Mouse (Mus musculus) brain, embryonic 18.5 days (tissue): Measurements from ENCODE around the gene Srebf1.

Source experiments
- DNase-seq: peaks from one replicate; pipeline ENCODE4 v3.0.0-alpha.2; 2012; ENCODE audit warnings: low read depth, low spot score

The Srebf1 gene

DNA sequence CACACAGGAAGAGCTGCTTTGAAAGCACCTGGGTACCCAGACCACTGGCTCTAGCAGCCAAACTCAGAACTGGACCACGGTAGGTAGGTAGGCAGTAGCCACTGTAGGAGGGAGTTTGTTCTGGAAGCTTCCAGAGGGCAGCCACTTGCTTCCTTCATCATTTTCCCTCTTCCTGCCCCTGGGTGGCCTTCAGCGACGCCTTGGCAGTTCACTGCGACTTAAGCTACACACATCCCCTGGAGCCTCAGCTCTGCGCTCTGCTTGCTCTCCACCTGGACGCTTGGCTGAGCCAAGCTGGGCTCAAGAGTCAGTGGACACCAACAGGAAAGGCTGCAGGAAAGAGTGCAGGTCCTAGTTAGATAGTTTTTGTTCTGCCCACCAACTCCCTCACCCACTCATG lies 44.4 kb downstream of the Srebf1 start:
- DNase-seq: no peak

DNA sequence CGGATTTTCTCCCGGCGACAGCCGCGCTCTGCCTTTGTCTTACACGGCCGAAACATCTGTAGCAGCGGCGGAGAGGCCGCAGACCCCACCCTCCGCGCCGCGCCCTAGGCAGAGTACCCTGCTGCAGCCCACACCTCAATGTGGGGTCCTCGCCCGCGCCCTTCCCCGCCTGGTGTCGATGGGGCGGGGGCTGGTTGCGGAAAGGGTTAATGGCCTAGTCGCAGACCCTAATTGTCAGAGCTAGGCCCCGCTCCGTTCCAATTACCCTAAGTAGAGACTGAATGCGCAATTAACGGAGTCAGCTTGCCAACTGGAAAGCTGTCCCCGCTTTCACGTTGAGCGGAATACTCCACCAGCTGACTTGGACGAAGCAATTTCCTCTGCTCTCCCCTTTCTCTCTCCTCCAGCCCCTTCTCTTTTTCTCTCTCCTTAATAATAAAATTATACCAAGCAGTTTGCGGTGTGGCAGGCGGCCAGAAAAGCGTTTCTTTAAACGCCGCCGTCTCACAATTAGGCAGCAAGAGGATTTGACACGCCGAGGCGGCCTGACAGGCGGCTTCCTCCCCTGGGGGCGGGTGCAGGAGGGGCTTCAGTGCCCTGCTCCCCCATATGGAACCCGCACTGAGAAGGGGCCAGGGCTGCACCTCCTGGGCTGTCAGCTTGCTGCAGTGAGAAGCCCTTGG lies 45.3 kb downstream of the Srebf1 start:
- peak; percentile 80 for DNase-seq

DNA sequence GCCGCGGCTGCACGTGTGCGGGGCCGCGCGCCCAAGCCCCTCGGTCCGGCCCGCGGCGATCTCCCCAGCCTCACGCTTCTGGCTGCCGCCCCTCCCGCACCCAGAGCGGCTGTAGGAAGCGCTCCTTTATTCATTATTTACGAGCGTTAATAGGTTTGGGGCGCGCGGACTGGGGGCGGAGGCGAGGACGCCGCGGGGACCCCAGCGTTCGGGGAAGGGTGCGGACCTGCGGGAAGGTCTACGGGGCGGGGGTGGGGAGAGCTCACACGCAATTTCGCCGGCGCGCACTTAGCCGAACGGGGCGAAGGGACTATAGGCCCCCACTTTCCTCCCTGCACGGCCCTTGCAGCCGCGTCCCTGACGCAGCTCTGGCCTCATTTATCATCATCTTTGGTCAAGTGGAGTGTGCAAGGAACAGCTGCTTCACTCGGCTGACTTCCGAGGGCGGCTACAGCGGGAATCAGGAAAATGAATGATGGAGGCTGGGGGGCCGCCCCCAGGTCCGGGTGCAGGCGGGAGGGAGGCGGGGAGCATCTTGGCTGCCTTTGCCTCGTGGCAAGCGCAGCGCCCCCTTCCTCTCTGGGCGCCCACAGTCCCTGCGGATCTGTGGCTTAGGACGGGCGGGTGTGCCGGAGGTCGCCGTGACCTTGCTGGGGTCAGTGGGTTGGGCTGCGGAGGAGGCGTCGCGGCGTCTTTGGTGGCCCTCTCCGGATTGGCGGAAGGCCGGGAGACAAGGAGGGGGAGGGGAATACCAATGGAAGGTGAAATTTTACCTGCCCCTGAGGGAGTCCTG lies 46.0 kb downstream of the Srebf1 start:
- DNase-seq: no peak

DNA sequence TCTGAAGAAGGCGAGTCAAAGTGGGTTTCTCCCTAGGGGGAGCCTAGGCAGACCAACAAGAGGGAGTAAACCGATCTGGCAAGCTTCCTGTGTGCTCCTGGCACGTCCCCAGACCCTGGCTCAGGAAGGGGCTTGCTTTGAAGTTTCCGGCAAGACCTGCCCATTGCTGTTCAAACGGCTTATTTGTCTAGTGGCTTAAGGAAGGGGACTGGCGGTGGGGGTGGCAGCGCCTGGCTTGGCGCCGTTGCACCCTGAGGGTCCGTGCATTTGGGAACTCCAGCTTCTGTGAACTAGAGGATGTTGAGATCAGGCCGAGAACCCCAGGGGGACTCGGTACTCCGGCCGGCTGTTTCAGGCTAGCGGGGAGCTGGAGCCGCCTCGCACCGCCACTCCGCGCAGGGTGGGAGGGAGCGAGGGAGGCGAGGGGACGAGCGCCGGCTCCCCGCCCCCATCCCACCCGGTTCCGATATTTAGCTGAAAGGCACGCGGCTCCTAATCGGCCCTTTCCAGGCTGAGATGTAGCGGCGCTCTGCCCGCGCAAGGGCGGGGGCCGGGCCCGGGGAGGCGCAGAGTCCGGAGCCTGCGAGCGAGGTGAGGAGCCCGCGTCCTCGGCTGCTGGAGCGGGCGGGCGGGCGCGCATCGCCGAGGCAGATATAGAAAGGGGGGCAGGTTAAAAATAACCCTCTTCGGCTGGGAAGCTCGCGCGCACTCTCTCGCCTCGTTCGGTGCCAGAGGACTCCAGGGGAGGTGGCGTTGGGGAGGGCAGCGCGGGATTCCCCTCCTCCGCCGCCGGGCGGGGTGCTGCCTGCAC lies 46.8 kb downstream of the Srebf1 start:
- no peak for DNase-seq

DNA sequence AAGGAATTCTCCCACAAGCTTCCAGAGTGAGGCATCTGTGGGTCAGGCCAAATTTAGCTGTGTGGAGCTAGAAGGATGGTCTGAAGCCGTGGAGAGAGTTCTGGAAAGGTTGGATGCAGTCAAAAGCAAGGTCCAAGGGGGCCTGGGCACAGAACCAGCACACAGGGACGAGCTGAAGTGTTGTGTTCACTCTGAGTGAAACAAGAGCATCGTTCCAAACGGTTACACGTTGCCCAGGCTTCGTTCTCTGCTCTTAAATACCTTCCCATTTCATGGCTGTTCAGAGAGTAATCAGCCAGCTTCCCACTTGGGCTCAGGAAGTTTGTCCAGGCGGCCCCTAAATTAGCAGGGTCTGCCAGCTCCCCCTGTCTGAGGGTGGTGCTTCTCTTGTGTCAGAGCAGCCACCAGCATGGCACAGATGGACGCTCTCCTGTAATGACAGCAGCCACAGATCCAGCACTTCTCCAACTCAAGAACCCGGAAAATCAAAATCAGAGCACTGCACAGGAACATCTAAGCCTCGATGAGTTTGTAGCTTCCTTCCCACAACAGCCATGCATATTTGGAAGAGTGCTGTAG lies 48.7 kb downstream of the Srebf1 start:
- DNase-seq: no peak

DNA sequence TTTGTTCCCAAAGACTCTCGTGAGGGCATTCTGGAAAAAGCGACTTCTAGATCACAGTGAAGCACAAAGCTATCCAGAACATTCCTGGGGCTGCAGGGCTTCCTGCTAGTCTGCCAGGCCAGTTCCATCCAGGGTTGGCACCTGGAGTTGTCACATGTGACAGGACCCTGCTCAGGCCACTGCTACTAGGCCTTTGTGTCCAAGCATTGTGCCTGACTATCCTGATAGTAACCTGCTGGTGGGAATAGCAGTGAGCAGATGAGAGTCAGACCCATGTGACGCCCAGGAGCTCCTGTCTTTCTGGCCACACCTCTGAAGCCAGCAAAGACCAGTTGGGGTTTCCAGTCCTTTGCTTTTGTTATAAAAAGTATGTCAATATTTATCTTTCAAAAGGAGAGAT lies 50.3 kb downstream of the Srebf1 start:
- DNase-seq: no peak

DNA sequence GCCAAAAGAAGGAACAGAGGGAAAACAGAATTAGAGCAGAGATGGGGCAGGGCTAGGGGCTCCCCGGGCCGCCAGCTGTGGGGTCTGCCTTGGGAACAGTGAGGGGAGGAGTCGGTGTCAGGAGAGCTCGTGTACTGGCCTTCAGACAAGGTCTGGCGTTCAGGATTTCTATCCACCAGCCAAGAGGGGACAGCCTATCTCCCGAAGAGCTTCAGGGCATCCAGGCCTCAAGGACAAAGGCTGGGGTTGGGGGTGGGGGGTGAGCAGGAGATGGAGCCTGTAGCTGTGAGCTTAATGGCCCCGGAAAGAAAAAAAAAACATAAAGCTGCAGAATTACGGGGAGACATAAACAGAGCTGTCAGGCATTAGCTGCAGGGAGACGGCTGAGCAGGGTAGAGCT lies 53.6 kb downstream of the Srebf1 start:
- DNase-seq: no peak

DNA sequence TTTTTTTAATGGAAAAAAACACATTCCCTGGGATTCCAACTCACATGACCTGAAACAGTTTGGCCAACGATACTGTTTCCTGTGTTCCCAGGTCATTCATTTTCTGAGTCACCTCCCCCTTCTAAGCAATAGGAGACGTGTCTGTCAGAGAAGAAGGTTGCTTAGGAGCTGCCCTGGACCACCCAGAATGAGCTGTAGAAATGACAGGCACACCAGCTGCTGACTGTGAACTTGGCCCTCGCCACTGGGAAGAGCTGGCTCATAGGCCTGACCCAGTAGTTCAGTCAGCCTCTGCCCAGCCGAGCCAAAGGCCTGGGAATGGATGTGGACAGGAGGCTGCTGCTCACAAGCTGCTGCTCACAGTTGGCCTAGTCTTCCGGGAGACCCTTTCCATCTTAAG lies 57.3 kb downstream of the Srebf1 start:
- no peak for DNase-seq

DNA sequence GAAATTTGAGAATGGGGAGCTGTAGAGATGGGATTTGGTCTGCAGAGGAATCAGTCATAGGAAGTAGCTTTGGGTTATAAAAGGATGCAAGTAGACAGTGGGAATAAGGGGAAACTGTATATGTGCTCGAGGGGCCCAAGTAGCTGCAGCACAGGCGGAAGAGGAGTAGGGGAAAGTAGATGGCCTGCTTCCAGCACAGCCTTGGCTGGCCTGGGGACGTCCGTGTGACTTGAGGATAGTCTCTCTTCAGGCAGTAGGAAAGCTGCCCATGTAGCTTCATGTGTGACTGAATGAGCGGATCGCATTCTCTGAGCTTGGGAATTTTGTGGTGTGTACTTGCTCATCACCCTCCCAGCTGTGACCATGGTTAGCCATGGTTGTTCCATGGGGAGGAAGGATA lies 57.9 kb downstream of the Srebf1 start:
- no peak for DNase-seq

DNA sequence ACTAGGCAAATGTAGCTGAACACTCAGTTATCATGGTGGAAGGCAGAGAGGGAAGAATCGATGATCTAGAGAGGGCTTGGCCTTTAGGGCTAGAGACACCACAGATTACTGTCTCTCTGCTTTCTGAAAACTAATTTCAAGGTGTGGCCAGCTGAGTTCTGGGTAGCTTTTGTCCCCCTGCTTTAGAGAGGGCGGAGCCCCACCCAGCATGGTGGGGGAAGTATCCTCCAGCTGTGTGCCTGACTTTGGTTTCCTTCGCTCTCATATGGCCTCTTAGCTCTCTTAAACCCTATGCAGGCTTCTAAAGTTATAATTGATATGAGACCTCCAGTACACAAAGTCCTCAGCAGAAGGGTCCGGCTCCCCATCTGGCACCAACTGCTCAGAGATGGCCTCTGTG lies 59.0 kb downstream of the Srebf1 start:
- DNase-seq: no peak

DNA sequence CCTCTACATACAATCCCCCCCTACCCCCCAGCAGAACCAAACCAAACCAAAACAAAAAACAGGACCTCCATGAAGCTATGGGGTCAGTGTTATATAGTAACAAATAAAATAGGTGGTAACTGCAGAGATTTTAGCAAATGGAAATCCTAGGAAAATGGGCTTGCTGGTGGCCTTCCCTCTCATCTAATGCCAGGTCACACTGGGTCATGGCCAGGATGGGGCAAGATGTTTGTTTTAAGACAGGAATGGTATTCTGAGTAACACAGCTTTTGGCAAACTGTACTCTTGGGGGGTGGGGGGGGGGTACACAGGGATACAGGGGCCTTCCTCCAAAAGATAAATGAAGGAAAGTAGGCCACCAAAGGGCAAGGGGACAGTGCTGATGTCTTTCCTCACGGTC lies 59.8 kb downstream of the Srebf1 start:
- no peak for DNase-seq

DNA sequence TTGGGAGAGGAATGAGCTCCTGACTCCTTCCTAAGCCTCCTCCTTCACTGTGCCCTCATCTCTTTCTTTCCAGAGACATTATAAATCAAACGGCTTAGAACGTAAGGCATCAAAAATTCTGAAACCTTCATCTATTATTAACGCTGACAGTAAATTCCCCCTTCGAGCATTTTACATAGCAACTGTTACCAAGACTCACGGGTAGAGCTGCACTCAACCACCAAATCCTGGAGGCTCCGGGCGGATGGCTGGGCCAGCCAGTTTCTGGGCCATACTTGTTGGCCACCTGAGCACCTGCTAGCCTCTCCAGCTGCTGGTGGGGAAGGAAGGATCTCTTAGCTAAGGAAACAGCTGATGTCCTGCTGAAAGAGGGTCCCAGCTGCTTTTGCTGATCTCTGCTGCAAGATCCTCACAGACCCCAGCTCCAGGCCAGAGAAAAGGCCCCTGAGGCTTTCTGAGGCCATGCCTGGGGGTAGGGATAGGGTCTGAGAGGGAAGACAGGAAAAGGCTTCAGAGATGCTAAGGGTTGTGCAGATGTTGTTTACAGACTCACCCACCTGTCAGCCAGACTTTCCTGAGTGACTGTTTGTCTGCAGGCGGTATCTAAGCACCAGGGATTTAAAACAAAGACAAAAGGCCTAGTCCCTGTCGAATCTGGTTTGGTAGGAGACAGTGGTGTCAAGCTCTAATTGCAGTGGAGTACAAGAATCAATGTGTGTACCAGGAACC lies 61.1 kb downstream of the Srebf1 start:
- DNase-seq: no peak

DNA sequence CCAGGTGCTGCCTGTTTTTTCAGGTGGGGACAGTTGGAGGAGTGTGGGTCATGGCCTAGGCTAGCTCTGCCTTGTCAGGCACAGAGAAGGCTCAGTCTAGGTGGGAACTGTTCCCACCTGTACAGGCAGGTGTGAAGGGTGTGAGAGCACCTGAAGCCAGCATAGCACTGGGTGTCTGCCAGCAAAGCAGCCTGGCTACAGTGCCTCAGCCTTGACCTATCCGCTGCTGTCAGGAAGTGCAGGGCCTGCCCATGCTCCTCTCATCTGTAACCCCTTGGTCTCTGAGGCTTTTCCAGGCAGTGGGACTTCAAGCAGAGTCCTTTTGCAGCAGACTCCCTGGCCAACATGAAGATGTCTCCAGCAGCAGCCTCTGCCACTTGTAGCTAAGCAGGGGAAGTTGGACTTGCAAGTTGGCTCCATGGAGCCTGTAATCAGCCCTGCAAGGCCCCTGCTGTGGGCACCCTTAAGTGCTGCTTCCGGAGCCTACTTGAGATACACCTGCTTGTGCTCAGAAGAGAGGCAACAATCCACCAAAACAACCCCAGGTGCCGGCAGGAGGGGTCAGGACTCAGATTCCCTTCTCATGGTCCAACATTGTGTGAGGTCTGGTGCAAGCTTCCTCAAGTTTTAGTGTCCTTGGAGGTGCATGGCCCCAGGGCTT lies 61.8 kb downstream of the Srebf1 start:
- DNase-seq: no peak

DNA sequence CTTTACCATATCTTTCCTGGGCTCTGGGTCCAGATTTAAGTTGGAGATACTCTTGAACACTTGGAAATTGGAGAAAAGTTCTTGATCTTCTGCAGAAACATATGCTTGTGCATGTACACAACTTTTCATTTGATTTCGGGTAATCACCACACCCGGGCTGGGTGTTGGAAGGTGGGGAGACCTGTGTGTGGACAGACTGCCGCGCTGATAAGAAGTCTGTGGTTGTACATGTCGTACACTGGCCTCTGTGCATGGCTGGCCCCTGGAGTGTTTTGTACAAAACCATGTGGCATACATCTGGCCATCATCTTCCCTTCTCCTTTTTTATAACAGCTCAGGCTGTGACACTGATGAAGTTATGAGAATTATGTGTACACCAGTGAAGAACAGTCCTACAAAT lies 62.4 kb downstream of the Srebf1 start:
- no peak for DNase-seq

DNA sequence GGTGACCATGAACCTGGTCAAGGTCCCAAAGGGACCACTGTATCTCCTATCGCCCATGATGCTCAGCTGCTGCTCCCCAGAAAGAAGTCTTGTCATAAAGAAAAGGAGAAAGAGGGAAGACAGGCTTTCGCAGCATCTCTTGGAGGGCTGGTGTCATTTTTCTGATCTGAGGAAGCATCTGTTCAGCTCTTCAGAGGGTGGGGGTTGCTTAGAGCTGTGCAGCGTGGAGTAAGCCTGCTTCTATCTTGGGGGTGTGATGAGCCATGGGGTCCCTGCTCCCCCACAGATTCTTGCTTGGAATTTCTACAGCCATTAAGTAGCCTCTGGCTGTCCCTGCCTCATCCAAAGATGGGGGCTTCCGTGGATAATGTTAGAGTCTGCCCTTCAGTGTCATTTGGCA lies 64.1 kb downstream of the Srebf1 start:
- no peak for DNase-seq

DNA sequence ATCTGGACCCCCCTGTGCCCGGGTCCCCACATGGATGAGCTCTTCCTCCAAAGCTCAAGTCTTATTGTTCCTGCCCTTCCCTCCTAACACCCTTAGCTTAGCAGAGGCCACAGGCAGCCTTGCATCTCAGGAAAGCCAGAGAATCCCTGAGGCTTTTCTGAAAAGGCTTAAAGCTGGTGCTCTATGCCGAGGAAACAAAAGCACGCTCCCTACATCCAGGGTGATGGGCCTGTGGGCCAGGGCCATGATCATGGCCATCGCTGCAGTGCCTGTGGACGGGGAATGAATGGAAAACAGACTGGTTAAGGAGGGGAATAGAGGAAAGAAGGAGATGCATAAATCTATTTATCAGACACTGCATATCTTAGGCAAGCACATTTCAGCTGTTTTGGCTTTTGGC lies 66.7 kb downstream of the Srebf1 start:
- DNase-seq: no peak

DNA sequence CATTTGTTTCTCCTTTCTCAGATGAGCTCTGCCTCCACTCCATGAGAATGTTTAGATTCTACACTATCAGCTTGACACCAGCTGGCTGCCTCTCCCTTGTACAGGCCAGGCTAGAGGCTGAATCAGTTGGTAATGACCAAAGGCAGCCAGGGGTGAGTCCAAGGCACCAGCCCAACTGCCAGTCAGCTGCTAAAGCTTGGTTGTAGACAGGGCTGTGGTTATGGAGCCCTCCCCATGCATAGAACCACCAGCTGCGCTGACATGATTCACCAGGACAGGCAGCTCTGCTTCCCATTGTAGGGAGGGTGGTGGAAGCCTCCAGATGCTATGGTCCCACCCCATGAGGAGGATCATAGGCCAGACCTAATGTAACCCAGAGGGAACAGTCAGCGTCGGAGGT lies 68.4 kb downstream of the Srebf1 start:
- DNase-seq: no peak

DNA sequence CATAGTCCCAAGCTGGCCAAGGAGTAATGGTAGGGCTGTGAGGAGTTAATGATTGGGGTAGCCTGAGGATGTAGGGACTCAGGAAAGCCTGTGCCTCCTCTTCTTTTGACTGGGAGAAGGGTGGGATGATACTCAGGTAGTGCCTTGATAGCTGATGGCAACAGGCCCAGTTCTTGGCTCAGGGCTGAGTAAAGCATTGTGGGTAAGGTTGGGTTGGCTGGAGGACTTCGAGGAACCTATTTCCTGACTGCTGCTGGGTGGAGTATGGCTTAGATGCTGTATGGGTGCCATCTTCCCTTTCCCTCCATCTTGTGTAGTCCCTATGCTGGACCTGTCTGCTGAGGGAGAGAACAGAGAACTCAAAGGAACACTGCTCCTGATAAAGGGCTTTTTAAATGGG lies 70.0 kb downstream of the Srebf1 start:
- no peak for DNase-seq

DNA sequence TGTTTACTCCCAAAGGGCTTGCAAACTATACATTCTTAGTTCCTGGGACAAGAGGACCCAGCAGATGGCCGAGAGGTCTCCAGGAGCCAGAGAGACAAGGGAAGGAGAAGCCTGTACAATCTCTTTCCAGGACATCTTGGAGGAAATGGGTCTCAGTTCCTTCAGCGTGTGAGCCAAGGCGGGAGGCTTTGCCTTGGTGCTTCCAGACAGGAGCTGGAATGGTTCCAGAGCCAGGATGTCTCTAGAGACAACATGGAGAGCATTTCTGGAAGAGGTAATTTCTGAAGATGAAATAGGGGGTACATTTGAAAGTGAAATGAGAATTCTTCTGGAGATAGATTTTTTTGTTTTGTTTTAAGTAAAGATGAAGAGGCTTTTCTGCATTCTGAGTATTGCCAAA lies 71.7 kb downstream of the Srebf1 start:
- no peak for DNase-seq
